Mouse (Mus musculus) embryonic facial prominence, embryonic 12.5 days (tissue): ENCODE measurements around the gene Pdk1. TPM values are rescaled to one million over a fixed set of nuclear protein-coding genes. Genes with fewer than 3 reads are reported as not detected.

ENCODE experiments used
- ATAC-seq: fragments of 200-750 bp; cut with Nextera tagmentation; 2 replicates; pipeline ENCODE4 v1.8.0; 2017; ENCODE audit not compliant: insufficient number of reproducible peaks, insufficient read depth, low FRiP score, low TSS enrichment
- H3K27ac ChIP-seq: fragments of 300-500 bp; sonication (generic); 2 replicates; pipeline ENCODE4 v1.5.1; 2016; ENCODE audit warnings: mild to moderate bottlenecking
- H3K27me3 ChIP-seq: fragments of 300-500 bp; sonication (generic); 2 replicates; pipeline ENCODE4 v1.6.1; 2016; ENCODE audit warnings: mild to moderate bottlenecking, moderate library complexity
- H3K36me3 ChIP-seq: fragments of 300-500 bp; sonication (generic); 2 replicates; pipeline ENCODE4 v1.6.1; 2016; ENCODE audit warnings: mild to moderate bottlenecking
- H3K4me1 ChIP-seq: fragments of 300-500 bp; sonication (generic); 2 replicates; pipeline ENCODE4 v1.6.1; 2016
- H3K4me2 ChIP-seq: fragments of 300-500 bp; sonication (generic); replicated peaks from 2 replicates; pipeline ENCODE4 v1.6.1; 2016; ENCODE audit warnings: mild to moderate bottlenecking, moderate library complexity
- H3K4me3 ChIP-seq: fragments of 300-500 bp; sonication (generic); 2 replicates; pipeline ENCODE4 v1.5.1; 2016; ENCODE audit warnings: mild to moderate bottlenecking
- H3K9ac ChIP-seq: fragments of 300-500 bp; sonication (generic); 2 replicates; pipeline ENCODE4 v1.6.1; 2016; ENCODE audit warnings: mild to moderate bottlenecking, moderate library complexity
- H3K9me3 ChIP-seq: fragments of 300-500 bp; sonication (generic); 2 replicates; pipeline ENCODE4 v1.6.1; 2016; ENCODE audit warnings: mild to moderate bottlenecking, moderate library complexity
- WGBS: fragments of 180-500 bp; shearing (Covaris S2); methylation state at CpG from one replicate; pipeline ENCODE4 v1.1.7; 2016; 5-methylcytosine and 5-hydroxymethylcytosine counted together
- polyA plus RNA-seq: library from polyadenylated mRNA; unstranded; fragments of >200 nt; fragmentation: Nextera tagmentation; extraction: Ambion mirVana; gene quantifications from 2 replicates; pipeline ENCODE4 v1.2.1, GENCODE M21; 2016

The Pdk1 gene
- polyA plus RNA-seq: 43.5 and 49.6 TPM in 2 replicates

GRCm38 (mm10) chr2:71872801-71873443, at the start of gene Pdk1:
Pdk1 (plus strand) TSS chr2:71873224.
- no peaks in the 10 kb centered on the region for H3K9me3 ChIP-seq
- H3K4me3 ChIP-seq: peak within 1 kb of the TSS; percentile 78
- peak; percentile 93 for ATAC-seq
- no peaks in the 10 kb centered on the region for H3K36me3 ChIP-seq
- no peaks in the 10 kb centered on the region for H3K27me3 ChIP-seq
- peak within 1 kb of the TSS; percentile 88 for H3K27ac ChIP-seq
- peaks cover 8% of the 10 kb centered on the region; the same call in 1 of the 2 replicates for H3K4me1 ChIP-seq
- under 1% methylated on average over 55 of the region's 55 CpGs for WGBS
- peak within 1 kb of the TSS; percentile 61 for H3K9ac ChIP-seq
- peak within 1 kb of the TSS; percentile 75 for H3K4me2 ChIP-seq

GRCm38 (mm10) chr2:71824146-71824545, 48.9 kb upstream of the Pdk1 start:
- Histone ChIP-seq H3K27ac (no peak overlapping the region), H3K4me3 (no peak overlapping the region), H3K9ac (no peak overlapping the region), H3K4me2 (no peak overlapping the region), H3K4me1 (no peaks in the 10 kb centered on the region), H3K36me3 (no peaks in the 10 kb centered on the region), H3K9me3 (no peaks in the 10 kb centered on the region), H3K27me3 (no peaks in the 10 kb centered on the region)
- 77% methylated on average over 13 of the region's 13 CpGs for WGBS
- no peak for ATAC-seq

DNA sequence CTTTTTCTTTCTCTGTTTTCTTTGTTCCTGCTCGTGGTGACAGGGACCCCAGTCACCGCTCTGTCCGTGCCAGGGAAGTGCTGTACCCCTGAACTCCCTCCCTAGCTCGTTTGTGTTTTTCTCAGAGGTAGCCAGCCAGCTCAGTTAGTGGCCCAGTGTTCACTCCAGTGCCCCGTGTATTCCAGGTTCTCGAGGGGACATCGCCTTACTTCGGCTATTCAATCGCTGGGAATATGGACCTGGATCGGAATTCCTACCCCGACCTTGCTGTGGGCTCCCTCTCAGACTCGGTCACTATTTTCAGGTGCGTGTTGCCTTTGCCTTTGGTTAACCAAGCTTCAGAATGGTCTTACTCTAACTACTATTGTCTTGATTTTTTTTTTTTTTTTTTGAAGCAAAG, 45.3 kb upstream of the Pdk1 start:
- Histone ChIP-seq H3K36me3 (no peaks in the 10 kb centered on the region), H3K4me1 (no peaks in the 10 kb centered on the region), H3K4me2 (no peak overlapping the region), H3K27me3 (no peaks in the 10 kb centered on the region), H3K27ac (no peak overlapping the region), H3K9ac (no peak overlapping the region), H3K9me3 (no peaks in the 10 kb centered on the region), H3K4me3 (no peak overlapping the region)
- ATAC-seq: no peak
- WGBS: 80% methylated on average over 13 of the region's 13 CpGs

DNA sequence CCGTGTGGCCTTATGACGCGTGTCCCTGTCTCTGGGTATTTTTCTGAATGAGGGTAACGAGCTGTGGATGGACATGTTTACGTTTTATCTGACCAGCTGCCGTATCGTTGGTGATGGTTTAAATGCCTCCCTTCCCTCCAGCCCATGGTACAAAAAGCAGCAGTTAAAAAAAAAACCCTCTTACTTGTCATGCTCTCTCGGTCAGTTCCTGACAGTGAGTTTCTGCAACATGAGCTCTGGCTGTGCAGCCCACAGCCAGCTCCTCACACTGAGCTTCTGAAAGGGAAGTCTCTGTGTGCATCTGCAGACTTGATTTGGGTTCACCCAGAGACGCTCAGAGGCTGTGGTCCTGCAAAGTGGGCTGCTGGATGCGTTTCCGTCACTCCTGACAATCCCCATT, 44.1 kb upstream of the Pdk1 start:
- Histone ChIP-seq H3K27me3 (no peaks in the 10 kb centered on the region), H3K4me1 (no peaks in the 10 kb centered on the region), H3K27ac (no peak overlapping the region), H3K9ac (no peak overlapping the region), H3K4me3 (no peak overlapping the region), H3K36me3 (no peaks in the 10 kb centered on the region), H3K4me2 (no peak overlapping the region), H3K9me3 (no peaks in the 10 kb centered on the region)
- WGBS: 49% methylated on average over 11 of the region's 11 CpGs
- ATAC-seq: no peak

DNA sequence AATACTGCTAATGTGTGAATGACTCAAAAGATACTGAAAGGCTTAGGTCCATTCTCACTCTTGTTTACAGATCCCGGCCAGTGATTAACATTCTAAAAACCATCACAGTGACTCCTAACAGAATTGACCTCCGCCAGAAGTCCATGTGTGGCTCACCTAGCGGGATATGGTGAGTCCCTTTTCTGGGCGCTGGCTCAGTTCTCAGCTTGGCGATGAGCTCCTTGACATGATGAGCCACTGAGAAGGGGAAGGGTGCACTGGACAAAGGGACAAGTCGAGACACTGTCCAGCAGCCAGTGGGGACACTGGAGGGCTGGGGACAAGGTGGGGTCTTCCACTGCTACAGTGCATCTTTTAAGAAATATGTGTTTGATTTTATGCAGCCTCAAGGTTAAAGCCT, 39.4 kb upstream of the Pdk1 start:
- H3K9ac ChIP-seq: no peak overlapping the region
- no peak overlapping the region for H3K4me3 ChIP-seq
- no peak for ATAC-seq
- H3K4me1 ChIP-seq: peaks cover 10% of the 10 kb centered on the region; the same call in 1 of the 2 replicates
- H3K27ac ChIP-seq: no peak overlapping the region
- no peak overlapping the region for H3K4me2 ChIP-seq
- no peaks in the 10 kb centered on the region for H3K9me3 ChIP-seq
- no peaks in the 10 kb centered on the region for H3K36me3 ChIP-seq
- 79% methylated on average over 6 of the region's 6 CpGs for WGBS
- H3K27me3 ChIP-seq: no peaks in the 10 kb centered on the region

GRCm38 (mm10) chr2:71834371-71834770, 38.7 kb upstream of the Pdk1 start:
- Histone ChIP-seq H3K27me3 (no peaks in the 10 kb centered on the region), H3K4me2 (no peak overlapping the region), H3K9ac (no peak overlapping the region), H3K4me3 (no peak overlapping the region), H3K4me1 (peaks cover 10% of the 10 kb centered on the region; the same call in 1 of the 2 replicates), H3K27ac (no peak overlapping the region), H3K9me3 (no peaks in the 10 kb centered on the region), H3K36me3 (no peaks in the 10 kb centered on the region)
- 69% methylated on average over 7 of the region's 7 CpGs for WGBS
- no peak for ATAC-seq

GRCm38 (mm10) chr2:71835556-71835955, 37.5 kb upstream of the Pdk1 start:
- Histone ChIP-seq H3K4me2 (no peak overlapping the region), H3K27ac (no peak overlapping the region), H3K4me3 (no peak overlapping the region), H3K36me3 (no peaks in the 10 kb centered on the region), H3K9ac (no peak overlapping the region), H3K27me3 (no peaks in the 10 kb centered on the region), H3K4me1 (peaks cover 10% of the 10 kb centered on the region; the same call in 1 of the 2 replicates), H3K9me3 (no peaks in the 10 kb centered on the region)
- no peak for ATAC-seq
- WGBS: 68% methylated on average over 8 of the region's 8 CpGs

DNA sequence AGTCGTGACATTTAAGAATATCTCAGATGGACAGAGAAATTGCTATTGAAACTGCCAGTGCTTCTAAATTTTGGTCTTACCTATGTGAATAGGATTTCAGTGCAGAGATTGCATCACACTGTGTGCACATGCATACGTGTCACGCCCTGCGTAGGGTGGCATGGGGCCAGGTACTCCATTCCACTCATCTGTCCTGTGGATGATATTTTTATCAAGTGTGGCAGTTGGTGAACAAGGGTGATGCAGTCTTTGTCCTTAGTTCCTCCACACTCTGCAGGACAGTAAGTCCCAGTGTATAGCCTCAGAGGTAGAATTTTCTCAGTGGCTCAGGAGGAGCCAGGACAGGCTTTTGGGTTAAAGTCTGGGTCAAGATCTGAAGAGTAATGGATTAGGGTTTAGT, 36.8 kb upstream of the Pdk1 start:
- no peaks in the 10 kb centered on the region for H3K9me3 ChIP-seq
- H3K9ac ChIP-seq: no peak overlapping the region
- no peaks in the 10 kb centered on the region for H3K36me3 ChIP-seq
- H3K27me3 ChIP-seq: no peaks in the 10 kb centered on the region
- ATAC-seq: no peak
- H3K4me3 ChIP-seq: no peak overlapping the region
- WGBS: 71% methylated on average over 4 of the region's 4 CpGs
- no peak overlapping the region for H3K27ac ChIP-seq
- peaks cover 10% of the 10 kb centered on the region; the same call in 1 of the 2 replicates for H3K4me1 ChIP-seq
- H3K4me2 ChIP-seq: no peak overlapping the region

- H3K4me1 ChIP-seq: peaks cover 10% of the 10 kb centered on the region; the same call in 1 of the 2 replicates
- no peak overlapping the region for H3K9ac ChIP-seq
- H3K4me3 ChIP-seq: no peak overlapping the region
- no peak overlapping the region for H3K27ac ChIP-seq
- ATAC-seq: no peak
- H3K36me3 ChIP-seq: no peaks in the 10 kb centered on the region
- H3K4me2 ChIP-seq: no peak overlapping the region
- H3K9me3 ChIP-seq: no peaks in the 10 kb centered on the region
- no peaks in the 10 kb centered on the region for H3K27me3 ChIP-seq
- WGBS: 56% methylated on average over 4 of the region's 4 CpGs
Measured at GRCm38 (mm10) chr2:71837261-71837660, 35.8 kb upstream of the Pdk1 start.

- H3K4me3 ChIP-seq: no peak overlapping the region
- H3K27ac ChIP-seq: no peak overlapping the region
- H3K27me3 ChIP-seq: no peaks in the 10 kb centered on the region
- 0 out of 2 replicates have a peak, but pooled peaks cover 3% of the 10 kb centered on the region for H3K36me3 ChIP-seq
- ATAC-seq: no peak
- peaks cover 10% of the 10 kb centered on the region; the same call in 1 of the 2 replicates for H3K4me1 ChIP-seq
- H3K4me2 ChIP-seq: no peak overlapping the region
- H3K9me3 ChIP-seq: no peaks in the 10 kb centered on the region
- H3K9ac ChIP-seq: no peak overlapping the region
- WGBS: 31% methylated on average over 6 of the region's 6 CpGs
Measured at GRCm38 (mm10) chr2:71837791-71838190, 35.2 kb upstream of the Pdk1 start.

- 0 out of 2 replicates have a peak, but pooled peaks cover 3% of the 10 kb centered on the region for H3K36me3 ChIP-seq
- ATAC-seq: no peak
- 84% methylated on average over 9 of the region's 9 CpGs for WGBS
Measured at GRCm38 (mm10) chr2:71843316-71843715, 29.7 kb upstream of the Pdk1 start.

DNA sequence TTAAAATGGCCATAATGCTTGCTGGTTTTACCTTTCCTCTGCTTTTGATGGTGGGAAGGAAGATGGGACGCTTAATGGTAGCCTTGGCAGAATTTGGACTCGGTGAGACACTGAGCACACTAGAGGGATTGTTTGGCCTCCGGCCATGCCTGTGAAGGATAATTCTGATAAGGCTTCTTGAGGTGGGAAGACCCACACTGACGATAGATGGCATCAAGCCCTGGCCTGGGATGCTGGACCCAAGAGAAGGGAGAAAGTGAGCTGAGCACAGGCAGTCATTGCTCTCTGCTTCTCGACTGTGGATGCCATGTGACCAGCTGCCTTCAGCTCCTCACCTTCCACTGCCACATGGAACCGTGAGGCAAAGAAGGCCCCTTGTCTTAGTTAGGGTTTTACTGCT, 28.1 kb upstream of the Pdk1 start:
- Histone ChIP-seq H3K9ac (no peak overlapping the region), H3K4me2 (no peak overlapping the region)

More at GRCm38 (mm10) chr2:71843316-71843715, 29.7 kb upstream of the Pdk1 start:
- Histone ChIP-seq H3K9me3 (no peaks in the 10 kb centered on the region), H3K4me1 (no peaks in the 10 kb centered on the region), H3K27me3 (no peaks in the 10 kb centered on the region), H3K4me3 (no peak overlapping the region), H3K27ac (no peak overlapping the region), H3K9ac (no peak overlapping the region), H3K4me2 (no peak overlapping the region)

More for the DNA sequence above, 28.1 kb upstream of the Pdk1 start:
- no peak overlapping the region for H3K4me3 ChIP-seq
- no peak for ATAC-seq
- H3K27me3 ChIP-seq: no peaks in the 10 kb centered on the region
- no peaks in the 10 kb centered on the region for H3K4me1 ChIP-seq
- H3K36me3 ChIP-seq: 0 out of 2 replicates have a peak, but pooled peaks cover 3% of the 10 kb centered on the region
- no peak overlapping the region for H3K27ac ChIP-seq
- 85% methylated on average over 6 of the region's 6 CpGs for WGBS
- H3K9me3 ChIP-seq: no peaks in the 10 kb centered on the region
